Mouse (Mus musculus) myocyte (in vitro differentiated cells): ENCODE data around the gene Nup37.

Source experiments
- CEBPB ChIP-seq: IDR thresholded peaks from 2 replicates; pipeline ENCODE4 v1.6.1; 2011; ENCODE audit warnings: mild to moderate bottlenecking, moderate library complexity; ENCODE audit not compliant: poor library complexity, insufficient read depth, severe bottlenecking
- E2F4 ChIP-seq: IDR thresholded peaks from one replicate; pipeline ENCODE4 v1.6.1; 2011; ENCODE audit warnings: mild to moderate bottlenecking, control low read depth, moderate library complexity; ENCODE audit not compliant: insufficient read depth
- MAX ChIP-seq: IDR thresholded peaks from one replicate; pipeline ENCODE4 v1.6.1; 2011; ENCODE audit warnings: low read depth, mild to moderate bottlenecking, control low read depth
- MYOD1 ChIP-seq, 3 experiments: IDR thresholded peaks; one replicate each; pipeline ENCODE4 v1.6.1; 2011; ENCODE audit warnings: control low read depth in 2 of 3, low read depth in 2 of 3, mild to moderate bottlenecking in 2 of 3, moderate library complexity in 1 of 3; ENCODE audit not compliant: insufficient read length in 2 of 3, control insufficient read depth in 1 of 3
- MYOG ChIP-seq, 3 experiments: IDR thresholded peaks; one replicate each; pipeline ENCODE4 v1.6.1; 2011; ENCODE audit warnings: control low read depth in 2 of 3, low read depth in 2 of 3, mild to moderate bottlenecking in 2 of 3; ENCODE audit not compliant: insufficient read length in 2 of 3, control insufficient read depth in 1 of 3, insufficient read depth in 1 of 3
- POLR2A ChIP-seq: IDR thresholded peaks from one replicate; pipeline ENCODE4 v1.6.1; 2011; ENCODE audit warnings: low read depth, mild to moderate bottlenecking, control low read depth, moderate library complexity; ENCODE audit not compliant: insufficient read length
- POLR2AphosphoS2 ChIP-seq: IDR thresholded peaks from one replicate; pipeline ENCODE4 v1.6.1; 2011; ENCODE audit warnings: low read depth, control low read depth; ENCODE audit not compliant: insufficient read length
- REST ChIP-seq: IDR thresholded peaks from one replicate; pipeline ENCODE4 v1.6.1; 2011; ENCODE audit warnings: mild to moderate bottlenecking, control low read depth, moderate library complexity; ENCODE audit not compliant: insufficient read depth, insufficient read length
- SRF ChIP-seq: IDR thresholded peaks from one replicate; pipeline ENCODE4 v1.6.1; 2011; ENCODE audit warnings: low read depth; ENCODE audit not compliant: control insufficient read depth, insufficient read length
- TCF12 ChIP-seq: IDR thresholded peaks from one replicate; pipeline ENCODE4 v1.6.1; 2011; ENCODE audit warnings: mild to moderate bottlenecking, control low read depth; ENCODE audit not compliant: poor library complexity, insufficient read depth, severe bottlenecking
- TCF3 ChIP-seq: IDR thresholded peaks from one replicate; pipeline ENCODE4 v1.6.1; 2011; ENCODE audit warnings: low read depth, control low read depth; ENCODE audit not compliant: insufficient read length
- USF1 ChIP-seq: IDR thresholded peaks from one replicate; pipeline ENCODE4 v1.6.1; 2011; ENCODE audit warnings: low read depth, mild to moderate bottlenecking, control low read depth, moderate library complexity

- TF ChIP-seq POLR2A = no peak
- no peak for TF ChIP-seq E2F4
- no peak for TF ChIP-seq MAX
- TF ChIP-seq MYOG (IDR thresholded peaks at IDR 0.05; ENCODE audit: control insufficient read depth in 1 of 3, insufficient read depth in 1 of 3, insufficient read length in 2 of 3, low read depth in 2 of 3) = no peak
- no peak for TF ChIP-seq POLR2AphosphoS2
- TF ChIP-seq REST = no peak
- TF ChIP-seq TCF3 = no peak
- TF ChIP-seq SRF = no peak
- no peak for TF ChIP-seq USF1
- no peak for TF ChIP-seq TCF12
- no peak for TF ChIP-seq CEBPB
- no peak for TF ChIP-seq MYOD1 (IDR thresholded peaks at IDR 0.05; ENCODE audit: control insufficient read depth in 1 of 3, insufficient read length in 2 of 3, low read depth in 2 of 3)
Observed at GRCm38 (mm10) chr10:88227962-88228361, 81.2 kb downstream of the Nup37 start.
